Mouse (Mus musculus) hindbrain, embryonic 14.5 days (tissue): Measurements from ENCODE around the gene Rps6kc1. TPM values are rescaled to one million over a fixed set of nuclear protein-coding genes. Genes with fewer than 3 reads are reported as not detected.
A peak's percentile ranks its signal among the peaks of the same experiment; 100 is the strongest.

ENCODE experiments used
- ATAC-seq: fragments of 200-750 bp; cut with Nextera tagmentation; 2 replicates; pipeline ENCODE4 v1.8.0; 2017; ENCODE audit warnings: moderate number of reproducible peaks, mild to moderate bottlenecking, moderate TSS enrichment, moderate library complexity; ENCODE audit not compliant: low FRiP score
- DNase-seq: peaks from one replicate; pipeline ENCODE4 v3.0.0-alpha.2; 2015; ENCODE audit warnings: low spot score
- H3K27ac ChIP-seq: fragments of 300-500 bp; sonication (generic); 2 replicates; pipeline ENCODE4 v1.5.1; 2014; ENCODE audit warnings: mild to moderate bottlenecking, moderate library complexity
- H3K27me3 ChIP-seq: fragments of 300-500 bp; sonication (generic); 2 replicates; pipeline ENCODE4 v1.6.1; 2014; ENCODE audit warnings: mild to moderate bottlenecking, low read length, mixed read lengths; ENCODE audit not compliant: control insufficient read depth, insufficient read depth
- H3K36me3 ChIP-seq: fragments of 300-500 bp; sonication (generic); replicated peaks from 2 replicates; pipeline ENCODE4 v1.6.1; 2014; ENCODE audit not compliant: control insufficient read depth, insufficient read depth
- H3K4me1 ChIP-seq: fragments of 300-500 bp; sonication (generic); replicated peaks from 2 replicates; pipeline ENCODE4 v1.6.1; 2014; ENCODE audit warnings: antibody characterized with exemption, low read length, mixed read lengths; ENCODE audit not compliant: control insufficient read depth, insufficient read depth
- H3K4me2 ChIP-seq: fragments of 300-500 bp; sonication (generic); replicated peaks from 2 replicates; pipeline ENCODE4 v1.6.1; 2014; ENCODE audit warnings: mild to moderate bottlenecking, moderate library complexity
- H3K4me3 ChIP-seq: fragments of 300-500 bp; sonication (generic); replicated peaks from 2 replicates; pipeline ENCODE4 v1.5.1; 2014; ENCODE audit warnings: mild to moderate bottlenecking, low read length
- H3K9ac ChIP-seq: fragments of 300-500 bp; sonication (generic); 2 replicates; pipeline ENCODE4 v1.6.1; 2014
- H3K9me3 ChIP-seq: fragments of 300-500 bp; sonication (generic); 2 replicates; pipeline ENCODE4 v1.6.1; 2016; ENCODE audit warnings: low read length; ENCODE audit not compliant: control insufficient read depth
- WGBS: fragments of 180-500 bp; shearing (Covaris S2); extraction: QIAGEN DNeasy Blood & Tissue Kit; methylation state at CpG from one replicate; pipeline ENCODE4 v1.1.7; 2014; 5-methylcytosine and 5-hydroxymethylcytosine counted together
- polyA plus RNA-seq: library from polyadenylated mRNA; unstranded; fragments of >200 nt; fragmentation: Nextera tagmentation; extraction: Ambion mirVana; gene quantifications from 2 replicates; pipeline ENCODE4 v1.2.1, GENCODE M21; 2014

The Rps6kc1 gene
- polyA plus RNA-seq, 1 experiment from 2014 or later, result 27.7 TPM

GRCm38 (mm10) chr1:190729516-190730088 is 182.0 kb downstream of the Rps6kc1 start:
- DNase-seq, result peak; percentile 35
- Histone ChIP-seq H3K9me3 (no peaks in the 10 kb centered on the region), H3K27me3 (no peaks in the 10 kb centered on the region; the same call in 1 of the 2 replicates), H3K36me3 (no peaks in the 10 kb centered on the region), H3K27ac (peak overlapping the region; percentile 65), H3K4me2 (no peak overlapping the region), H3K4me3 (no peak overlapping the region), H3K9ac (no peak overlapping the region), H3K4me1 (peaks cover 27% of the 10 kb centered on the region)
- peak; percentile 25; the same call in 1 of the 2 replicates for ATAC-seq
- 37% methylated on average over 7 of the region's 7 CpGs for WGBS

- peak overlapping the region; percentile 16; the same call in 1 of the 2 replicates for H3K27ac ChIP-seq
- no peak overlapping the region for H3K4me2 ChIP-seq
- H3K27me3 ChIP-seq, result no peaks in the 10 kb centered on the region; the same call in 1 of the 2 replicates
- no peak overlapping the region for H3K4me3 ChIP-seq
- ATAC-seq (no peak), DNase-seq (peak; percentile 62)
- peaks cover 36% of the 10 kb centered on the region for H3K4me1 ChIP-seq
- H3K9me3 ChIP-seq, result no peaks in the 10 kb centered on the region
- H3K36me3 ChIP-seq, result no peaks in the 10 kb centered on the region
- no peak overlapping the region for H3K9ac ChIP-seq
- whole genome bisulfite sequencing, result 23% methylated on average over 4 of the region's 4 CpGs
Measured at GRCm38 (mm10) chr1:190728111-190728651, 183.4 kb downstream of the Rps6kc1 start.

- H3K36me3 ChIP-seq, result no peaks in the 10 kb centered on the region
- H3K4me3 ChIP-seq, result no peak overlapping the region
- DNase-seq (no peak), ATAC-seq (no peak)
- no peaks in the 10 kb centered on the region; the same call in 1 of the 2 replicates for H3K27me3 ChIP-seq
- 45% methylated on average over 2 of the region's 2 CpGs for WGBS
- H3K4me2 ChIP-seq, result no peak overlapping the region
- H3K27ac ChIP-seq, result 0 out of 2 replicates have a peak overlapping the region, but pooled peaks have one; percentile 39
- H3K9me3 ChIP-seq, result no peaks in the 10 kb centered on the region
- H3K9ac ChIP-seq, result no peak overlapping the region
- H3K4me1 ChIP-seq, result peaks cover 36% of the 10 kb centered on the region
Measured at GRCm38 (mm10) chr1:190727385-190727784, 184.2 kb downstream of the Rps6kc1 start.

- WGBS, result 10% methylated on average over 21 of the region's 21 CpGs
- DNase-seq (peak; percentile 40), ATAC-seq (peak; percentile 78)
- H3K4me1 ChIP-seq, result peaks cover 34% of the 10 kb centered on the region
- H3K4me3 ChIP-seq, result no peak overlapping the region
- H3K36me3 ChIP-seq, result no peaks in the 10 kb centered on the region
- H3K9ac ChIP-seq, result no peak overlapping the region
- no peak overlapping the region for H3K4me2 ChIP-seq
- H3K27me3 ChIP-seq, result no peaks in the 10 kb centered on the region
- H3K27ac ChIP-seq, result peak overlapping the region; percentile 18; the same call in 1 of the 2 replicates
- H3K9me3 ChIP-seq, result no peaks in the 10 kb centered on the region
Measured at GRCm38 (mm10) chr1:190724591-190725380, 186.8 kb downstream of the Rps6kc1 start.

DNA sequence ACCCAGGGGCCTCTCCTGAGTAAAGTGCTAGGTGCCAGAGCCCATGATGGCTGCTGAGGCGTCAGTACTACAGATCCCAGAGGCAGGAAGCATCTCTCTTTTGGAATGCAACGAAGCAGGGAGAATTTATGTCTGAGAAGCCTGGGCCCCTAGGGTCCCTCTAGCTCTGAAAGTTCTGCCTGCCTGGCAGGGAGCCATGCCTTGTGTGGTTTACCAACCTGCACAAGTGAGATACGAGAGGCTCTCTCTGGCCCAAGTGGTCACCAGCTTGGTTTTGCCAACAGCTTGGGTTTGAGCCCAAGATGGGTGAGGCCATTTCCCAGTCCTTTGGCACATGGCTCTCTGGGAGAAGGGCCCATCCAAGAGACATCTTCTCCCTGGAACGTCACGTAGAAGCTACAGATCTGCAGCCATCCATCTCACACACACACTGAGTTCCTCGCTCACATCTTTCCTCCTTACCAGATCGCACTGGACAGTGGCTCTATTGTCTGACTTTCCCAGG is 187.6 kb downstream of the Rps6kc1 start:
- Histone ChIP-seq H3K9me3 (no peaks in the 10 kb centered on the region), H3K27ac (peak overlapping the region; percentile 18; the same call in 1 of the 2 replicates), H3K27me3 (no peaks in the 10 kb centered on the region), H3K9ac (no peak overlapping the region), H3K36me3 (no peaks in the 10 kb centered on the region), H3K4me2 (no peak overlapping the region), H3K4me3 (no peak overlapping the region), H3K4me1 (peaks cover 26% of the 10 kb centered on the region)
- ATAC-seq (no peak), DNase-seq (no peak)
- 55% methylated on average over 7 of the region's 7 CpGs for WGBS

DNA sequence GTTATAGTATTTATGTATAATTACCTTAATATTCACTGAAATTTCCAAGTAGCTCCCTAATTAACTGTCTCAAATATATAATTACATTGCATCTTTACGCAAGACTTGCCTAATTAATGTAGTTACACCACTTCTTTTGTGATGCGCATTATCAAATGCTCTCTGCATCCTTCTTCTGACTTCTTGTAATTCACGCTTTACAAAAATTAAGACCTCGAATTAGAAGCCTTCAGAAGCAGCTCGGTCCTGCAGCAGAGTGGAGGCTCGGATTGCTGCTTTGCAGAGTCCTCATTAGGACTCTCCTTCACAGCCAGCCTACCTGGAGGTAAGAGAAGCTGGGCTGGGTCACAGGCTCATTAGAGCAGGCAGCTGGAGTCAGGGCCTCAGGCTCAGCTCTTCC is 197.7 kb downstream of the Rps6kc1 start:
- WGBS, result 59% methylated on average over 6 of the region's 6 CpGs
- no peaks in the 10 kb centered on the region for H3K36me3 ChIP-seq
- no peak overlapping the region for H3K9ac ChIP-seq
- no peak overlapping the region for H3K27ac ChIP-seq
- ATAC-seq, result no peak
- no peaks in the 10 kb centered on the region for H3K9me3 ChIP-seq
- no peak overlapping the region for H3K4me2 ChIP-seq
- no peak for DNase-seq
- no peaks in the 10 kb centered on the region for H3K27me3 ChIP-seq
- H3K4me1 ChIP-seq, result no peaks in the 10 kb centered on the region
- H3K4me3 ChIP-seq, result no peak overlapping the region

DNA sequence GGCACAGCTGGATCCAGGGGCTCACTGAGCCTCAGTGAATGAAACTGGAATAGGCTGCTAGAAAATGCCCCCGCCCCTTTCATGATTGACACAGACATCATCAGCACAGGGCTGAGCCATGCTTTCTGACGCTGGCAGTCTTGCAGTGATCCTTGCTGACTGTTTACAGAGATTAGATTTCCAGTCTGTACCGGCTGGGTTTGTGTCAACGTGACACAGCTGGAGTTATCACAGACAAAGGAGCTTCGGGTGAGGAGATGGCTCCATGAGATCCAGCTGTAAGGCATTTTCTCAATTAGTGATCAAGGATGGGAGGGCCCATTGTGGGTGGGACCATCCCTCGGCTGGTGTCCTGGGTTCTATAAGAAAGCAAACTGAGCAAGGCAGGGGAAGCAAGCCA is 214.0 kb downstream of the Rps6kc1 start:
- H3K9ac ChIP-seq, result no peak overlapping the region
- DNase-seq (no peak), ATAC-seq (no peak)
- no peak overlapping the region for H3K4me3 ChIP-seq
- no peak overlapping the region for H3K27ac ChIP-seq
- H3K36me3 ChIP-seq, result no peaks in the 10 kb centered on the region
- H3K4me1 ChIP-seq, result no peaks in the 10 kb centered on the region
- H3K27me3 ChIP-seq, result no peaks in the 10 kb centered on the region
- WGBS, result 29% methylated on average over 6 of the region's 6 CpGs
- H3K9me3 ChIP-seq, result no peaks in the 10 kb centered on the region
- no peak overlapping the region for H3K4me2 ChIP-seq

DNA sequence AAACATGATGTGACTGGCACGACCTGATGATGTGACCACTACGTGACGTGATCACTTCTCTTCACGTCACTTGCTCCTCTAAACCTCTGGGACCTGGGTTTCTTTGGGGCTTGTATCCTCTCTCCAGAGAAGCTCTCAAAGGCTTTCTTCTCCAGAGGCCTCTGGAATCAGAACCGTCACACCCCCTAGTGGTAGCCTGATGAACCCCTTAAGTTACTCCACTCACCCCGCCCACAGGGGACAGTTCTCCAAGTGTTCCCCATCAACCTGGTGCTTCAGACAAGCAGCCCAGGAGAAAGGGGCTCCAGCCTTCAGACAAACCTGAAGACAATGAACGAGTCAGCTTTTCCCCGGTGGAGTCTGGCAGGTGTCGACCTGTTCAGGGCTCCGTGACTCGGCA is 216.0 kb downstream of the Rps6kc1 start:
- no peaks in the 10 kb centered on the region for H3K36me3 ChIP-seq
- H3K9me3 ChIP-seq, result no peaks in the 10 kb centered on the region
- ATAC-seq (no peak), DNase-seq (no peak)
- 70% methylated on average over 11 of the region's 11 CpGs for WGBS
- H3K9ac ChIP-seq, result no peak overlapping the region
- no peak overlapping the region for H3K27ac ChIP-seq
- 0 out of 2 replicates have a peak, but pooled peaks cover 4% of the 10 kb centered on the region for H3K4me1 ChIP-seq
- H3K4me3 ChIP-seq, result no peak overlapping the region
- no peak overlapping the region for H3K4me2 ChIP-seq
- H3K27me3 ChIP-seq, result no peaks in the 10 kb centered on the region

DNA sequence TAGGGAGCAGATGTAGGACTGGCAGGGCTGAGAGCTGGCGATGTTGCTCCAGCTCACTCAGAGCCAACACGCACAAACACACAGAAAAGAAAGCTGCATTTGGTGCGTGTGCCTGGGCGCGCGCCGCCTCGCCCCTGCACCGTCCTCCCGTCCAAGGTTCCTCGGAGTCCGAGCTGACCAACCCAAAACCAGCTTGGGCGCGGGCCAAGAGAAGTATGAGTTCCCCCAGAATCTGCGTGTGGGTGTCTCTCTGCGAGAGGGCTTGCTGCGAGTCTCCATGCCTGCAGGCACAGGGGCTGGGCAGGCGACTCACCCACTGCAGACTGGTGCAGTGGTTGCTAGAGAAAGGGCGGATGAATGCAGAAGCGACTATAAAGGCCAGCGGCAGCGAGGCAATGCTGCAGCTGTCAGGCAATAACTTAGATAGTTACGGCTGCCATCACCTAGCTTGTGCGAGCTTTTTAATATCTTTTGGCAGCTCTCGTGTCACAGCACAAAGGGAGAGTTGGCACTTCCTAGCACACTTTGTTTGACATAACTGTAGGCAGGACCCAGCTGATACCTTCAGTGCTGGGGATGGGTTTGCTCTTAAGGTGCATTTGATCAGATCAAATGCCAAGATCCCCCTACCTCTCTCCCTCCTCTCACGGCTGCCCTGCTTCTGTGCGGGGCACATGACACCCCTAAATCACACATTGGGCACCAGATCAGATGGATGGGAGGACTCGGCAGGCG is 220.9 kb downstream of the Rps6kc1 start:
- H3K9me3 ChIP-seq, result no peaks in the 10 kb centered on the region
- no peaks in the 10 kb centered on the region for H3K27me3 ChIP-seq
- DNase-seq (no peak), ATAC-seq (no peak)
- no peak overlapping the region for H3K4me2 ChIP-seq
- H3K27ac ChIP-seq, result no peak overlapping the region
- H3K9ac ChIP-seq, result no peak overlapping the region
- no peak overlapping the region for H3K4me3 ChIP-seq
- H3K4me1 ChIP-seq, result 0 out of 2 replicates have a peak, but pooled peaks cover 4% of the 10 kb centered on the region
- 72% methylated on average over 29 of the region's 29 CpGs for WGBS
- H3K36me3 ChIP-seq, result no peaks in the 10 kb centered on the region
